Mouse (Mus musculus) E14TG2a.4 (cell line): ENCODE measurements around the gene Ttc7.

Experiments
- CTCF ChIP-seq: conservative IDR thresholded peaks from 2 replicates; pipeline ENCODE4 v1.5.1; 2014; ENCODE audit warnings: low read length
- NANOG ChIP-seq: IDR thresholded peaks from 2 replicates; pipeline ENCODE4 v1.6.1; 2014; ENCODE audit warnings: borderline replicate concordance, low read length, mixed read lengths
- POU5F1 ChIP-seq: IDR thresholded peaks from 2 replicates; pipeline ENCODE4 v1.6.1; 2014; ENCODE audit warnings: low read length, borderline replicate concordance

- TF ChIP-seq CTCF (no peak), POU5F1 (no peak), NANOG (no peak)
These were observed 49.6 kb downstream of the Ttc7 start for GRCm38 (mm10) chr17:87332142-87332815.
